Mouse (Mus musculus): ENCODE measurements around the gene Cmtm3. TPM values are rescaled to one million over a fixed set of nuclear protein-coding genes. Genes with fewer than 3 reads are reported as not detected.

Cmtm3 gene
- polyA plus RNA-seq, 1 experiment, result 133 TPM

- H3K4me1 ChIP-seq (ENCODE audit: control insufficient read depth, insufficient read depth, low read length), result peaks cover 2% of the 10 kb centered on the region
- no peak for TF ChIP-seq CTCF (IDR thresholded peaks at IDR 0.05; ENCODE audit: borderline replicate concordance, insufficient read depth, low read length)
- TF ChIP-seq POLR2A (IDR thresholded peaks at IDR 0.05; ENCODE audit: low read depth, low read length), result no peak
- no peak overlapping the region for H3K4me3 ChIP-seq (ENCODE audit: insufficient read depth, low read length)
- no peak overlapping the region for H3K27ac ChIP-seq (ENCODE audit: insufficient read depth, low read length)
These were observed 26.5 kb downstream of the Cmtm3 start for GRCm38 (mm10) chr8:104365695-104366094.

GRCm38 (mm10) chr8:104367398-104367797 lies 28.2 kb downstream of the Cmtm3 start:
- Histone ChIP-seq H3K4me1 (ENCODE audit: control insufficient read depth, insufficient read depth, low read length) (peaks cover 2% of the 10 kb centered on the region), H3K4me3 (ENCODE audit: insufficient read depth, low read length) (no peak overlapping the region), H3K27ac (ENCODE audit: insufficient read depth, low read length) (no peak overlapping the region)
- no peak for TF ChIP-seq POLR2A (IDR thresholded peaks at IDR 0.05; ENCODE audit: low read depth, low read length)
- TF ChIP-seq CTCF (IDR thresholded peaks at IDR 0.05; ENCODE audit: borderline replicate concordance, insufficient read depth, low read length), result no peak

DNA sequence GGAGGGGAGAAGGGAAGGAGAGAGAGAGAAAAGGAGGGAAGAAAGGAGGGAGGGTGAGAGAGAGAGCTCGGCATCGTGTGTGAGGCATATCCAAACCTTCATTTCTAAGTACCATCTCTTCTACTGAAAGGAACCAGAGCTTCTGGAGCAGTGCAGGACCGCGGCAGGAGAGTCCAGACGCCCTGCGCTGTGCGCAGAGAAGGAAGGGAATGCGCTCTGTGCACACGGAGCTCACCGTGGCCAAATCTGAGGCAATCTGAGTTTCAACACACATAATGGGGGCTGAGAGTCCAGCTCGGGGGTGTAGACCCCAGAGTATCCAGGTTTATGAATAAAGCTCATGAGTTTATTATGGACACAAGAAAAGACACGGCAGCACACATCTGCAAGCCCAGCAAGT lies 30.4 kb downstream of the Cmtm3 start:
- Histone ChIP-seq H3K27ac (ENCODE audit: insufficient read depth, low read length) (no peak overlapping the region), H3K4me1 (ENCODE audit: control insufficient read depth, insufficient read depth, low read length) (peaks cover 2% of the 10 kb centered on the region), H3K4me3 (ENCODE audit: insufficient read depth, low read length) (no peak overlapping the region)
- TF ChIP-seq CTCF (IDR thresholded peaks at IDR 0.05; ENCODE audit: borderline replicate concordance, insufficient read depth, low read length), result no peak

GRCm38 (mm10) chr8:104370071-104370470 lies 30.9 kb downstream of the Cmtm3 start:
- no peak for TF ChIP-seq POLR2A (IDR thresholded peaks at IDR 0.05; ENCODE audit: low read depth, low read length)
- no peak for TF ChIP-seq CTCF (IDR thresholded peaks at IDR 0.05; ENCODE audit: borderline replicate concordance, insufficient read depth, low read length)
- H3K4me3 ChIP-seq (ENCODE audit: insufficient read depth, low read length), result no peak overlapping the region
- H3K4me1 ChIP-seq (ENCODE audit: control insufficient read depth, insufficient read depth, low read length), result peaks cover 5% of the 10 kb centered on the region

GRCm38 (mm10) chr8:104371121-104371520 lies 31.9 kb downstream of the Cmtm3 start:
- H3K27ac ChIP-seq (ENCODE audit: insufficient read depth, low read length), result no peak overlapping the region
- TF ChIP-seq CTCF (IDR thresholded peaks at IDR 0.05; ENCODE audit: borderline replicate concordance, insufficient read depth, low read length) (no peak), POLR2A (IDR thresholded peaks at IDR 0.05; ENCODE audit: low read depth, low read length) (no peak)
- no peak overlapping the region for H3K4me3 ChIP-seq (ENCODE audit: insufficient read depth, low read length)
- peaks cover 8% of the 10 kb centered on the region for H3K4me1 ChIP-seq (ENCODE audit: control insufficient read depth, insufficient read depth, low read length)

More at GRCm38 (mm10) chr8:104370071-104370470, 30.9 kb downstream of the Cmtm3 start:
- no peak overlapping the region for H3K27ac ChIP-seq (ENCODE audit: insufficient read depth, low read length)

- peaks cover 8% of the 10 kb centered on the region for H3K4me1 ChIP-seq (ENCODE audit: control insufficient read depth, insufficient read depth, low read length)
- H3K4me3 ChIP-seq (ENCODE audit: insufficient read depth, low read length), result no peak overlapping the region
- TF ChIP-seq CTCF (IDR thresholded peaks at IDR 0.05; ENCODE audit: borderline replicate concordance, insufficient read depth, low read length) (no peak), POLR2A (IDR thresholded peaks at IDR 0.05; ENCODE audit: low read depth, low read length) (no peak)
- H3K27ac ChIP-seq (ENCODE audit: insufficient read depth, low read length), result no peak overlapping the region
These were observed 34.6 kb downstream of the Cmtm3 start for GRCm38 (mm10) chr8:104373779-104374178.

DNA sequence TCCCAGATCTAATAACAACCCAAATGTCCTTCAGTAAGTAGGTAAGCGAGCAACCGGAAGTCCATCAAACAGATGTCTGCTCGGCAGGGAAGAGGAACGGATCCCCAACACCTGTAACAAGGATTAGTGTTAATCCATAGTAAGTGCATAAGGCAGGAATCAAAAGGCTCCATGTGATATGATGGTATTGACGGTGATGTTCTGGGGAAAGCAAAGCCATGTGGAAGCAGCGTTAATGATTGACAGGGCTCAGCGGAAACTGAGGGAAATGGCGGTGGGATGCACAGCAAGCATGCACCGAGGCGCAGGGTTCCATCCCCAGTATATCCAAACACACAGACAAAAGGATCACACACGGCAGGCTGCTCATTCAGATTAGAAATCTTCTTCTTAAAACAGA lies 35.1 kb downstream of the Cmtm3 start:
- peaks cover 8% of the 10 kb centered on the region for H3K4me1 ChIP-seq (ENCODE audit: control insufficient read depth, insufficient read depth, low read length)
- no peak overlapping the region for H3K4me3 ChIP-seq (ENCODE audit: insufficient read depth, low read length)
- TF ChIP-seq POLR2A (IDR thresholded peaks at IDR 0.05; ENCODE audit: low read depth, low read length), result no peak
- no peak for TF ChIP-seq CTCF (IDR thresholded peaks at IDR 0.05; ENCODE audit: borderline replicate concordance, insufficient read depth, low read length)
- H3K27ac ChIP-seq (ENCODE audit: insufficient read depth, low read length), result no peak overlapping the region

DNA sequence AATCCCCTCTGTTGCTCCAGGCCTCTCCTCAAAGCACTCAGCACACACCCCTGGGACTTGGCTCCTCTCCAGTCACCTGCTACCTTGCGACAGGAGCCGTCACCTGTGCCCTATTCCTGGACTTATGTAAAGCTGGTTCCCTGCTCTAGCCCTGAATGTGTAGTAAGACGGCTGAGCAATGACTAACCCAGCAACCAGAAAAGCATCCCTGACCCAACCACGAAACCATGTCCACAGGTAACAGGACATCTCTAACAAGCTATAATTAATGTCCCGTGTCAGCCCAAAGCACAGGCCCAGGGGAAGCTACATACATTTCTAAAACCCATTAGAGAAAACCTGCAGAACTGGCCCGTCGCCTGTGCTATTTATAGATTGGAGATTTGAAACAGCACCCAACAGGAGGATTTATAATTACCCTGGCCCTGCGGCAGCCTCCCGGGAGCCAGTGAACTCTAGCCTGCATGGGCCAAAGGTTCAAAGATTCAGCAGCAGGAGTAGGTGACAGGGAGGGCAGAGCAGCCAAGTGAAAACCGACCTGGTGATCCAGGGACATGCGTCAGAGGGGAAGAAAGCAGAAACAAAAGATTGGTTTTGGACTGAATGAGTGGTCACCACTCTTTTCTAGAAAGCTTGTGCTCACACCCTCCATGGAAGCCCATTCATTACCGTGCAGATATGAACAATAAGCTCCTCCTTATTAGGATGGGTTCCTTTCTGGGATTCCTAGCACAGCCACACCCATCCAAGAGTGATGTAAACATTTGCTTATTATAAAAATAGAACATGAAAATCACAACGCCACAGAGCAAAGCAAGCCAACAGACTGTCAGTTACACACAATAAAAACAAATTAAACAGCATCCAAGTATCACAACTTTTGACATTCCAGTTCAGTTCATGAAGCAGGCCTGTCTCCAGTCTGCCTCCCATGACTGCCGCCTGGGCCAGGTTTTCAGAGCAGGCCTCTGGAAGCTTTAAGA lies 35.9 kb downstream of the Cmtm3 start:
- peaks cover 7% of the 10 kb centered on the region for H3K4me1 ChIP-seq (ENCODE audit: control insufficient read depth, insufficient read depth, low read length)
- no peak overlapping the region for H3K4me3 ChIP-seq (ENCODE audit: insufficient read depth, low read length)
- H3K27ac ChIP-seq (ENCODE audit: insufficient read depth, low read length), result no peak overlapping the region
- no peak for TF ChIP-seq CTCF (IDR thresholded peaks at IDR 0.05; ENCODE audit: borderline replicate concordance, insufficient read depth, low read length)
- no peak for TF ChIP-seq POLR2A (IDR thresholded peaks at IDR 0.05; ENCODE audit: low read depth, low read length)

- Histone ChIP-seq H3K27ac (ENCODE audit: insufficient read depth, low read length) (no peak overlapping the region), H3K4me1 (ENCODE audit: control insufficient read depth, insufficient read depth, low read length) (peaks cover 6% of the 10 kb centered on the region; the same call in 1 of the 2 replicates), H3K4me3 (ENCODE audit: insufficient read depth, low read length) (no peak overlapping the region)
- TF ChIP-seq CTCF (IDR thresholded peaks at IDR 0.05; ENCODE audit: borderline replicate concordance, insufficient read depth, low read length) (no peak), POLR2A (IDR thresholded peaks at IDR 0.05; ENCODE audit: low read depth, low read length) (no peak)
These were observed 36.7 kb downstream of the Cmtm3 start for GRCm38 (mm10) chr8:104375959-104376358.

DNA sequence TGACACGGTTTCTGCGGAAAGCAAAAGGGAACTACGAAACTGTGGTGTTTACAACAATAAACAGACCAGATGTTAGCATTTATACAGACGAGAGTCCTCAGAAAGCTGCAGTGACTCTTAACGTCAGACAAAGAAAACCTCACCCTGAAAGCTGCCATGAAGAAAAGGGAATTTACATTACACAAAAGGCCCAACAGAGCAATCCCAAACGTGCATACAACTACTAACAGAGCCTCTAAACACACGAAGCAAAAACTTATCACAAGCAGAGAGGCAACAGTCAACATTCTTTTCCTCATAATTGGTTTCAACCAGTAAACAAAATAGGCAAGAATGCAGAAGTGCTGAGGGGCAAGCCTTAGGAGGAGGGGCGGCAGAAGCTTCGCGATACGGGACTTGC lies 37.5 kb downstream of the Cmtm3 start:
- Histone ChIP-seq H3K4me1 (ENCODE audit: control insufficient read depth, insufficient read depth, low read length) (peaks cover 6% of the 10 kb centered on the region; the same call in 1 of the 2 replicates), H3K4me3 (ENCODE audit: insufficient read depth, low read length) (no peak overlapping the region), H3K27ac (ENCODE audit: insufficient read depth, low read length) (no peak overlapping the region)
- TF ChIP-seq CTCF (IDR thresholded peaks at IDR 0.05; ENCODE audit: borderline replicate concordance, insufficient read depth, low read length) (no peak), POLR2A (IDR thresholded peaks at IDR 0.05; ENCODE audit: low read depth, low read length) (no peak)
